Mouse (Mus musculus) MEL (cell line): Measurements from ENCODE around the gene Exosc6. TPM values are rescaled to one million over a fixed set of nuclear protein-coding genes. Genes with fewer than 3 reads are reported as not detected.

Experiments
- DNase-seq: peaks from one replicate; pipeline ENCODE4 v3.0.0; 2011; ENCODE audit warnings: low read depth, low spot score
- H3K27ac ChIP-seq: 2 replicates; pipeline ENCODE4 v1.5.1; 2012; ENCODE audit warnings: low read depth, mild to moderate bottlenecking, control low read depth, low read length, moderate library complexity; ENCODE audit not compliant: control insufficient read depth
- H3K27me3 ChIP-seq, 2 experiments: fragments of 150-350 bp in 1 of 2; sonication (generic) in 1 of 2; 2 replicates each; pipeline ENCODE4 v1.6.1; 2012; ENCODE audit warnings: low read length in 2 of 2, mild to moderate bottlenecking in 2 of 2, improper control_type of control experiment in 1 of 2, moderate library complexity in 1 of 2; ENCODE audit not compliant: insufficient read depth in 2 of 2, control insufficient read depth in 1 of 2
- H3K36me3 ChIP-seq, 2 experiments: 2 replicates each; pipeline ENCODE4 v1.6.1; 2012 to 2014; ENCODE audit warnings: low read length in 2 of 2, improper control_type of control experiment in 1 of 2, inconsistent platforms in 1 of 2, mild to moderate bottlenecking in 1 of 2; ENCODE audit not compliant: insufficient read depth in 2 of 2, control insufficient read depth in 1 of 2
- H3K4me1 ChIP-seq, 2 experiments: fragments of 150-350 bp in 1 of 2; sonication (generic) in 1 of 2; 2 replicates each; pipeline ENCODE4 v1.6.1; 2012; ENCODE audit warnings: low read length in 2 of 2, improper control_type of control experiment in 1 of 2, mild to moderate bottlenecking in 1 of 2; ENCODE audit not compliant: insufficient read depth in 2 of 2, control insufficient read depth in 1 of 2
- H3K4me3 ChIP-seq, 2 experiments: fragments of 150-350 bp in 1 of 2; sonication (generic) in 1 of 2; 2 replicates each; pipeline ENCODE4 v1.5.1; 2012; ENCODE audit warnings: low read depth in 2 of 2, low read length in 2 of 2, mild to moderate bottlenecking in 2 of 2, moderate library complexity in 2 of 2, control low read depth in 1 of 2, improper control_type of control experiment in 1 of 2; ENCODE audit not compliant: control insufficient read depth in 1 of 2, insufficient read depth in 1 of 2
- H3K79me2 ChIP-seq: 2 replicates; pipeline ENCODE4 v1.6.1; 2012; ENCODE audit warnings: mild to moderate bottlenecking, low read length, moderate library complexity; ENCODE audit not compliant: control insufficient read depth, poor library complexity, insufficient read depth
- H3K9ac ChIP-seq: 2 replicates; pipeline ENCODE4 v1.6.1; 2012; ENCODE audit warnings: low read depth, mild to moderate bottlenecking, control low read depth, low read length, moderate library complexity; ENCODE audit not compliant: control insufficient read depth, poor library complexity, severe bottlenecking
- H3K9me3 ChIP-seq: fragments of 150-350 bp; sonication (generic); replicated peaks from 2 replicates; pipeline ENCODE4 v1.6.1; 2012; ENCODE audit warnings: mild to moderate bottlenecking, low read length, improper control_type of control experiment, moderate library complexity; ENCODE audit not compliant: insufficient read depth
- ELF1 ChIP-seq: IDR thresholded peaks from 2 replicates; pipeline ENCODE4 v1.6.1; 2014; ENCODE audit warnings: low read depth, mild to moderate bottlenecking, inconsistent platforms, low read length, improper control_type of control experiment, moderate library complexity
- EP300 ChIP-seq, 2 experiments: IDR thresholded peaks; 2 replicates each; pipeline ENCODE4 v1.6.1; 2011; ENCODE audit warnings: improper control_type of control experiment in 2 of 2, low read length in 2 of 2, low read depth in 1 of 2, mild to moderate bottlenecking in 1 of 2
- ETS1 ChIP-seq: IDR thresholded peaks from 2 replicates; pipeline ENCODE4 v1.6.1; 2012; ENCODE audit warnings: low read depth, mild to moderate bottlenecking, inconsistent platforms, low read length, improper control_type of control experiment, moderate library complexity
- HCFC1 ChIP-seq: IDR thresholded peaks from 2 replicates; pipeline ENCODE4 v1.6.1; 2012; ENCODE audit warnings: low read depth, mild to moderate bottlenecking, inconsistent platforms, low read length, improper control_type of control experiment, moderate library complexity
- MAX ChIP-seq: IDR thresholded peaks from 2 replicates; pipeline ENCODE4 v1.6.1; 2011; ENCODE audit warnings: low read length, improper control_type of control experiment
- MAZ ChIP-seq: IDR thresholded peaks from 2 replicates; pipeline ENCODE4 v1.6.1; 2012; ENCODE audit warnings: low read depth, mild to moderate bottlenecking, inconsistent platforms, low read length, improper control_type of control experiment
- MXI1 ChIP-seq: IDR thresholded peaks from 2 replicates; pipeline ENCODE4 v1.6.1; 2011; ENCODE audit warnings: mild to moderate bottlenecking, low read depth, low read length, improper control_type of control experiment
- MYC ChIP-seq: IDR thresholded peaks from 2 replicates; pipeline ENCODE4 v1.6.1; 2011; ENCODE audit warnings: low read depth, mild to moderate bottlenecking, low read length, improper control_type of control experiment, moderate library complexity
- NRF1 ChIP-seq: IDR thresholded peaks from 2 replicates; pipeline ENCODE4 v1.6.1; 2014; ENCODE audit warnings: low read depth, mild to moderate bottlenecking, inconsistent platforms, low read length, improper control_type of control experiment, moderate library complexity; ENCODE audit not compliant: poor library complexity, insufficient read depth, severe bottlenecking
- POLR2A ChIP-seq, 2 experiments: IDR thresholded peaks; 2 replicates each; pipeline ENCODE4 v1.6.1; 2011 to 2012; ENCODE audit warnings: low read length in 2 of 2, mild to moderate bottlenecking in 2 of 2, control low read depth in 1 of 2, improper control_type of control experiment in 1 of 2, low read depth in 1 of 2, moderate library complexity in 1 of 2; ENCODE audit not compliant: control insufficient read depth in 1 of 2, insufficient read depth in 1 of 2, poor library complexity in 1 of 2
- POLR2AphosphoS2 ChIP-seq: IDR thresholded peaks from 2 replicates; pipeline ENCODE4 v1.6.1; 2011; ENCODE audit warnings: low read length, improper control_type of control experiment
- SMC3 ChIP-seq: IDR thresholded peaks from 2 replicates; pipeline ENCODE4 v1.6.1; 2011; ENCODE audit warnings: low read depth, low read length, improper control_type of control experiment
- TAL1 ChIP-seq: IDR thresholded peaks from 2 replicates; pipeline ENCODE4 v1.6.1; 2012; ENCODE audit warnings: mild to moderate bottlenecking, inconsistent platforms, low read length, moderate library complexity, mixed read lengths
- TBP ChIP-seq: IDR thresholded peaks from 2 replicates; pipeline ENCODE4 v1.8.0; 2011; ENCODE audit warnings: low read depth, low read length, improper control_type of control experiment
- TCF12 ChIP-seq: IDR thresholded peaks from 2 replicates; pipeline ENCODE4 v1.6.1; 2014; ENCODE audit warnings: low read depth, mild to moderate bottlenecking, inconsistent platforms, low read length, improper control_type of control experiment, moderate library complexity
- ZKSCAN1 ChIP-seq: IDR thresholded peaks from 2 replicates; pipeline ENCODE4 v1.6.1; 2012; ENCODE audit warnings: low read depth, mild to moderate bottlenecking, inconsistent platforms, low read length, improper control_type of control experiment, moderate library complexity
- ZMIZ1 ChIP-seq: IDR thresholded peaks from 2 replicates; pipeline ENCODE4 v1.6.1; 2012; ENCODE audit warnings: low read depth, mild to moderate bottlenecking, inconsistent platforms, low read length, improper control_type of control experiment, moderate library complexity
- ZNF384 ChIP-seq: IDR thresholded peaks from 2 replicates; pipeline ENCODE4 v1.6.1; 2012; ENCODE audit warnings: low read depth, mild to moderate bottlenecking, inconsistent platforms, low read length, improper control_type of control experiment
- polyA plus RNA-seq, 2 experiments: library from polyadenylated mRNA; stranded (reverse) in 1 of 2; unstranded in 1 of 2; fragments of >175 nt in 1 of 2; fragments of >200 nt in 1 of 2; gene quantifications; 2 replicates each; pipeline versions ENCODE4 v1.2.1 to v1.2.4; 2012; ENCODE audit warnings: low replicate concordance in 2 of 2, low read depth in 1 of 2; ENCODE audit not compliant: insufficient read length in 2 of 2, insufficient read depth in 1 of 2, missing spikeins in 1 of 2
- total RNA-seq: library from RNA; depleted of rRNA; stranded (reverse); fragments of 300-350 nt; gene quantifications from 2 replicates; pipeline ENCODE4 v1.2.3, GENCODE M21; 2012

The Exosc6 gene
- total and polyA plus RNA-seq, 3 experiments: 8.0 to 26.4 TPM; not detected in 1

GRCm38 (mm10) chr8:111056691-111057293, 653 bp downstream of the Exosc6 start:
- peak; percentile 52 for DNase-seq
- Histone ChIP-seq H3K79me2 (peaks cover 20% of the 10 kb centered on the region), H3K9ac (peak overlapping the region; percentile 98), H3K36me3 (peaks cover 9 to 23% of the 10 kb centered on the region in 2 experiments; a peak in 3 of 4 replicates), H3K4me3 (peak overlapping the region; percentile 62 to 98), H3K27ac (peak overlapping the region; percentile 90)
- TF ChIP-seq MAX (no peak), TBP (no peak), MXI1 (no peak; the same call in 1 of the 2 replicates), ETS1 (no peak), POLR2A (IDR thresholded peaks at IDR 0.05; ENCODE audit: control insufficient read depth in 1 of 2, insufficient read depth in 1 of 2, low read depth in 1 of 2, low read length in 2 of 2, poor library complexity in 1 of 2) (peak in 1 of 2 experiments; percentile 4; a peak in 1 of 4 replicates), TCF12 (no peak), ZMIZ1 (no peak), MYC (peak; percentile 6; the same call in 1 of the 2 replicates), TAL1 (no peak)
- TF ChIP-seq, all 39 proteins: peak for 2
- Histone ChIP-seq H3K9me3 (no peaks in the 10 kb centered on the region), H3K4me1 (peaks cover 4 to 27% of the 10 kb centered on the region in 2 experiments), H3K27me3 (no peaks in the 10 kb centered on the region)

GRCm38 (mm10) chr8:111058946-111059572, 2.9 kb downstream of the Exosc6 start:
- no peaks in the 10 kb centered on the region for H3K9me3 ChIP-seq
- TF ChIP-seq ELF1: no peak
- TF ChIP-seq MXI1: peak; percentile 44; the same call in 1 of the 2 replicates
- peak; percentile 12 for TF ChIP-seq SMC3
- TF ChIP-seq ZKSCAN1: no peak
- TF ChIP-seq NRF1: no peak
- no peak for TF ChIP-seq MAZ
- peak; percentile 8; the same call in 1 of the 2 replicates for TF ChIP-seq ZMIZ1
- 0 out of 4 replicates have a peak, but pooled peaks of 1 of the 2 experiments have one; percentile 16 for TF ChIP-seq EP300 (IDR thresholded peaks at IDR 0.05; ENCODE audit: low read depth in 1 of 2, low read length in 2 of 2)
- 0 out of 2 replicates have a peak, but pooled peaks have one; percentile 24 for TF ChIP-seq POLR2AphosphoS2
- TF ChIP-seq ZNF384: no peak
- TF ChIP-seq HCFC1: no peak
- TF ChIP-seq, all 39 proteins: peak for 5
- peak overlapping the region; percentile 32 for H3K27ac ChIP-seq
- peaks cover 20% of the 10 kb centered on the region for H3K79me2 ChIP-seq
- DNase-seq: peak; percentile 79
- H3K36me3 ChIP-seq: peaks cover 1 to 26% of the 10 kb centered on the region in 2 experiments; a peak in 3 of 4 replicates
- H3K9ac ChIP-seq: no peak overlapping the region
- H3K27me3 ChIP-seq: no peaks in the 10 kb centered on the region
- H3K4me1 ChIP-seq: peaks cover 4 to 33% of the 10 kb centered on the region in 2 experiments
- H3K4me3 ChIP-seq: no peak overlapping the region
